27 mouse cellular contexts compared by ENCODE assay signal in the genomic region with DNA sequence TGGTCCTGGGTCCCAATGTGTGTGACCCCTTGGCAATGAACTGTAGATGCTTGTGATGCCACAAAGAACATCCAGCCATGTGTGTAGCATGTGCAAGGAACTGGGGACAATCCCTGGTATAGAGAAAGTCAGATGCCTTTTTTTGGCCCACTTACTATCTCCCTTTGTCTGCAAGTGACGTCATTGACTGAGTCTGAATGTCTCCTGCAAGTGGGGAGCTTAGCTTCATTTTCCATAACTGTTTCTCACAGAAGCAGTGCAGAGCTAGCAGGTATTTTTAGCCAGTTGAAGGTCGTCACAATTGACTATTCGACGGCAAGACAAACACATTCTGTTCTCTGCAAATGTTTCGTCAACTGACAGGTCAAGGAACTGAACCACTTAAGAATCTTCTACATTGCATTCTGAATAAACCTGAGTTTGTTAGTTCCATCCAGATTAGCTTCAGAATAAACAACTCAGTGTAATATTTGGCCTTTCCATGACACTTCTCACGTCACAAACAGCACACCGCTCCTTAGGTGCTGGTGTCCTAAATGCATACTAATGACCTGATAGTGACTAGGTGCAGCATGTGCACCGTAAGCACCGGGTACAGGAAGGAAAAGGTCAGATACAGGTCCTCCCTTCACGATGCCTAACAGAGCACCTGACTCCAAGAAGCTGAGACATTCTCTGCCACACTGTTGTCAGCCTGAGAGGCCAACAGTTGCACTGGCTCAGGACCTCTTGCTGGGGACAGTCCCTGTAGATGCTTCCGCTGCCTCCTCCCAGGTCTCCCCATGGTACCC.
DNase-seq lines count a peak whose midpoint lies in the region; ATAC-seq and TF ChIP-seq lines count a peak whose summit lies in the region.
"Had no signal": no experiment of that assay in that cellular context is flagged by ENCODE, and none has a peak within 500 bp of the region (broad histone marks: within the 10 kb centered on the region; RNA-seq: fewer than 3 reads in every experiment).

No protein-coding gene starts in this region.

- intact Hi-C loops in left cerebral cortex, postnatal 14 days (cut with DNase I), result no loop called here
- intact Hi-C loops in left cerebral cortex, adult 2 months (cut with DNase I), result no loop called here

- no peaks in the 10 kb centered on the region for H3K79me2 ChIP-seq in CH12.LX (replicated peaks; ENCODE audit: control insufficient read depth, extremely low read depth, insufficient read depth, poor library complexity, severe bottlenecking)

- H3K9me3 ChIP-seq in heart, embryonic 12.5 days (replicated peaks), result no peaks in the 10 kb centered on the region
- no peaks in the 10 kb centered on the region for H3K9me3 ChIP-seq in CH12.LX (replicated peaks; ENCODE audit: low read length)
- H3K9me3 ChIP-seq in forebrain, embryonic 10.5 days, result no peaks in the 10 kb centered on the region
- H3K9me3 ChIP-seq: embryonic facial prominence, embryonic 12.5 days; heart, embryonic 10.5 days; hindbrain, embryonic 12.5 days had no signal

- no peak for TF ChIP-seq CTCF in left cerebral cortex, adult 2 months (IDR thresholded peaks at IDR 0.05)
- no peak for TF ChIP-seq CTCF in CH12.LX (conservative IDR thresholded peaks at IDR 0.05 in 1 of 2, IDR thresholded peaks at IDR 0.05 in 1 of 2; ENCODE audit: low read depth in 2 of 2, low read length in 2 of 2)

- dilution Hi-C loops in CH12.LX (cut with MboI; ENCODE audit: extremely low pct_ligation_motif_present, extremely low pct_unique_long_range_greater_than_20kb, low sequenced_read_pairs), result no loop called here

- H3K9ac ChIP-seq in heart, embryonic 12.5 days, result no peak overlapping the region
- no peak overlapping the region for H3K9ac ChIP-seq in CH12.LX (ENCODE audit: insufficient read depth, low read depth)
- H3K9ac ChIP-seq: embryonic facial prominence, embryonic 12.5 days; hindbrain, embryonic 12.5 days; liver, embryonic 14.5 days; lung, embryonic 14.5 days had no signal

- no peak for TF ChIP-seq EP300 in CH12.LX (IDR thresholded peaks at IDR 0.05; ENCODE audit: low read length)

- 49% methylated on average over 11 of the region's 11 CpGs for WGBS in heart, embryonic 12.5 days
- 92% methylated on average over 11 of the region's 11 CpGs for WGBS in forebrain, embryonic 10.5 days

- no peaks in the 10 kb centered on the region for H3K27me3 ChIP-seq in heart, embryonic 12.5 days (replicated peaks)
- H3K27me3 ChIP-seq in CH12.LX (replicated peaks), result no peaks in the 10 kb centered on the region
- H3K27me3 ChIP-seq in forebrain, embryonic 10.5 days (ENCODE audit: poor library complexity, severe bottlenecking), result no peaks in the 10 kb centered on the region
- H3K27me3 ChIP-seq: embryonic facial prominence, embryonic 12.5 days; hindbrain, embryonic 12.5 days had no signal

- peaks cover 13% of the 10 kb centered on the region for H3K4me1 ChIP-seq in heart, embryonic 12.5 days (replicated peaks)
- H3K4me1 ChIP-seq in CH12.LX (ENCODE audit: control insufficient read depth in 1 of 2, insufficient read depth in 2 of 2), result peaks cover 0 to 11% of the 10 kb centered on the region in 2 experiments; a peak in 2 of 4 replicates
- H3K4me1 ChIP-seq in forebrain, embryonic 10.5 days, result no peaks in the 10 kb centered on the region
- H3K4me1 ChIP-seq: embryonic facial prominence, embryonic 12.5 days; hindbrain, embryonic 12.5 days had no signal

- H3K4me3 ChIP-seq in heart, embryonic 12.5 days, result no peak overlapping the region
- no peak overlapping the region for H3K4me3 ChIP-seq in left cerebral cortex, adult 2 months
- no peak overlapping the region for H3K4me3 ChIP-seq in CH12.LX (replicated peaks in 1 of 3; ENCODE audit: low read depth in 2 of 3, low read length in 2 of 3, poor library complexity in 1 of 3)
- H3K4me3 ChIP-seq in forebrain, embryonic 10.5 days, result no peak overlapping the region
- H3K4me3 ChIP-seq: embryonic facial prominence, embryonic 12.5 days; heart, embryonic 10.5 days; hindbrain, embryonic 12.5 days had no signal

- H3K36me3 ChIP-seq in heart, embryonic 12.5 days, result peaks cover 52% of the 10 kb centered on the region
- H3K36me3 ChIP-seq in CH12.LX (replicated peaks in 1 of 2; ENCODE audit: control insufficient read depth in 1 of 2, insufficient read depth in 1 of 2, low read length in 1 of 2), result no peaks in the 10 kb centered on the region
- peaks cover 72% of the 10 kb centered on the region for H3K36me3 ChIP-seq in forebrain, embryonic 10.5 days (replicated peaks)

- peak overlapping the region; percentile 47 for H3K27ac ChIP-seq in heart, embryonic 12.5 days (ENCODE audit: poor library complexity, severe bottlenecking)
- no peak overlapping the region; the same call in 1 of the 2 replicates for H3K27ac ChIP-seq in left cerebral cortex, adult 2 months
- no peak overlapping the region for H3K27ac ChIP-seq in CH12.LX (ENCODE audit: insufficient read depth, low read depth)
- no peak overlapping the region for H3K27ac ChIP-seq in forebrain, embryonic 10.5 days
- H3K27ac ChIP-seq: embryonic facial prominence, embryonic 12.5 days; heart, embryonic 10.5 days; hindbrain, embryonic 12.5 days; hindbrain, postnatal 0 days; liver, embryonic 14.5 days had no signal

- in situ Hi-C loops in CH12.LX (cut with MboI; ENCODE audit: low pct_ligation_motif_present, low pct_unique_long_range_greater_than_20kb, low sequenced_read_pairs), result no loop called here

- DNase-seq in heart, adult 9 months (ENCODE audit: low spot score in 2 of 2), result no peak
- DNase-seq in left cerebral cortex, postnatal 14 days (ENCODE audit: low spot score in 2 of 2), result peak; percentile 12 to 26
- no peak for DNase-seq in left cerebral cortex, adult 2 months (ENCODE audit: extremely low spot score in 1 of 2, low spot score in 2 of 2)
- DNase-seq in CH12.LX (ENCODE audit: extremely low read depth), result peak; percentile 15
- DNase-seq in forebrain, embryonic 10.5 days (ENCODE audit: extremely low spot score, low spot score), result no peak
- DNase-seq in layer of hippocampus, adult 9-10 months (ENCODE audit: low spot score), result no peak
- DNase-seq: adrenal gland, postnatal 10 days; cerebellum, adult 11-12 months; cerebellum, adult 9-11 months; embryo, embryonic 11 days; gastrocnemius, postnatal 10 days; kidney, postnatal 14 days; liver; lung, embryonic 14.5 days; lung, postnatal 14 days; midbrain, embryonic 14.5 days; retina, postnatal 1 day; thymus, postnatal 14 days had no signal

- H3K4me2 ChIP-seq in heart, embryonic 12.5 days, result no peak overlapping the region
- no peak overlapping the region for H3K4me2 ChIP-seq in CH12.LX (ENCODE audit: insufficient read depth, low read depth, poor library complexity, severe bottlenecking)
- H3K4me2 ChIP-seq: embryonic facial prominence, embryonic 12.5 days; hindbrain, embryonic 12.5 days; lung, embryonic 14.5 days had no signal

- no peak for TF ChIP-seq RAD21 in CH12.LX (IDR thresholded peaks at IDR 0.05; ENCODE audit: low read depth, low read length)

- TF ChIP-seq POLR2A in CH12.LX (IDR thresholded peaks at IDR 0.05; ENCODE audit: low read depth, low read length), result no peak

- no peak; the same call in 1 of the 2 replicates for ATAC-seq in heart, embryonic 12.5 days (ENCODE audit: insufficient number of reproducible peaks, low FRiP score)
- peak; percentile 82 for ATAC-seq in inflammation-experienced regulatory T-cells, adult 6 months
- ATAC-seq: forebrain, embryonic 16.5 days; hindbrain, postnatal 0 days; intestine, postnatal 0 days had no signal

TF ChIP-seq in CH12.LX, 34 proteins besides CTCF, POLR2A, EP300 and RAD21:
- TF ChIP-seq SMC3 (IDR thresholded peaks at IDR 0.05; ENCODE audit: low read depth, low read length) (no peak), USF2 (conservative IDR thresholded peaks at IDR 0.05; ENCODE audit: low read depth, low read length) (no peak), CHD1 (IDR thresholded peaks at IDR 0.05; ENCODE audit: low read depth, low read length) (no peak), MAX (IDR thresholded peaks at IDR 0.05; ENCODE audit: low read length) (no peak)

Comparison
In these comparisons a context has a peak if more than half of its experiments do, and no peak if none do; other contexts are left out.
1. DNase-seq: peak in left cerebral cortex, postnatal 14 days (2 of 2) and CH12.LX (single experiment); none in heart, adult 9 months (0 of 2), left cerebral cortex, adult 2 months (0 of 2), forebrain, embryonic 10.5 days (single experiment) and layer of hippocampus, adult 9-10 months (single experiment).